Mouse (Mus musculus): ENCODE results near the gene Paqr7. TPM values are rescaled to one million over a fixed set of nuclear protein-coding genes. Genes with fewer than 3 reads are reported as not detected.
"Not testable (repeated sequence)": the region's sequence is repeated elsewhere in the genome, so short reads cannot be mapped to it uniquely, and the experiment has no call there.

The Paqr7 gene
- polyA plus RNA-seq, 1 experiment from 2014 or later, result 0.87 TPM

GRCm38 (mm10) chr4:134485151-134485900, 11.2 kb upstream of the Paqr7 start:
- Histone ChIP-seq H3K9ac (replicated peaks; ENCODE audit: low read length) (no peak overlapping the region), H3K36me3 (replicated peaks; ENCODE audit: control insufficient read depth, insufficient read depth, low read depth, low read length) (no peaks in the 10 kb centered on the region), H3K27me3 (ENCODE audit: control insufficient read depth, insufficient read depth, low read length) (no peaks in the 10 kb centered on the region; the same call in 1 of the 2 replicates), H3K27ac (replicated peaks; ENCODE audit: low read depth, low read length) (no peak overlapping the region), H3K4me1 (ENCODE audit: control insufficient read depth, insufficient read depth, low read length) (no peaks in the 10 kb centered on the region), H3K4me3 (ENCODE audit: low read depth, low read length) (no peak overlapping the region), H3K9me3 (replicated peaks; ENCODE audit: control insufficient read depth, low read length) (no peaks in the 10 kb centered on the region), H3K4me2 (ENCODE audit: low read depth, low read length) (no peak overlapping the region)
- 85% methylated on average over 5 of the region's 5 CpGs for WGBS
- no peak for ATAC-seq (replicated peaks; ENCODE audit: insufficient number of reproducible peaks, low FRiP score, low TSS enrichment, low read depth)
- no peak for DNase-seq (ENCODE audit: low spot score)

GRCm38 (mm10) chr4:134488211-134488610, 8.3 kb upstream of the Paqr7 start:
- H3K36me3 ChIP-seq (replicated peaks; ENCODE audit: control insufficient read depth, insufficient read depth, low read depth, low read length), result no peaks in the 10 kb centered on the region
- 89% methylated on average over 5 of the region's 5 CpGs for WGBS

GRCm38 (mm10) chr4:134489986-134490665, 6.4 kb upstream of the Paqr7 start:
- Histone ChIP-seq H3K9me3 (replicated peaks; ENCODE audit: control insufficient read depth, low read length) (no peaks in the 10 kb centered on the region), H3K4me2 (ENCODE audit: low read depth, low read length) (no peak overlapping the region), H3K27ac (replicated peaks; ENCODE audit: low read depth, low read length) (no peak overlapping the region), H3K27me3 (ENCODE audit: control insufficient read depth, insufficient read depth, low read length) (no peaks in the 10 kb centered on the region), H3K36me3 (replicated peaks; ENCODE audit: control insufficient read depth, insufficient read depth, low read depth, low read length) (no peaks in the 10 kb centered on the region), H3K4me3 (ENCODE audit: low read depth, low read length) (no peak overlapping the region), H3K9ac (replicated peaks; ENCODE audit: low read length) (no peak overlapping the region), H3K4me1 (ENCODE audit: control insufficient read depth, insufficient read depth, low read length) (no peaks in the 10 kb centered on the region)
- WGBS, result 84% methylated on average over 11 of the region's 11 CpGs
- ATAC-seq (replicated peaks; ENCODE audit: insufficient number of reproducible peaks, low FRiP score, low TSS enrichment, low read depth), result no peak
- DNase-seq (ENCODE audit: low spot score), result no peak

More at GRCm38 (mm10) chr4:134488211-134488610, 8.3 kb upstream of the Paqr7 start:
- no peaks in the 10 kb centered on the region for H3K27me3 ChIP-seq (ENCODE audit: control insufficient read depth, insufficient read depth, low read length)
- no peak overlapping the region for H3K27ac ChIP-seq (replicated peaks; ENCODE audit: low read depth, low read length)
- H3K4me1 ChIP-seq (ENCODE audit: control insufficient read depth, insufficient read depth, low read length), result no peaks in the 10 kb centered on the region
- ATAC-seq (replicated peaks; ENCODE audit: insufficient number of reproducible peaks, low FRiP score, low TSS enrichment, low read depth), result no peak
- no peak overlapping the region for H3K9ac ChIP-seq (replicated peaks; ENCODE audit: low read length)
- H3K4me3 ChIP-seq (ENCODE audit: low read depth, low read length), result no peak overlapping the region
- no peaks in the 10 kb centered on the region for H3K9me3 ChIP-seq (replicated peaks; ENCODE audit: control insufficient read depth, low read length)
- DNase-seq (ENCODE audit: low spot score), result no peak
- H3K4me2 ChIP-seq (ENCODE audit: low read depth, low read length), result no peak overlapping the region

DNA sequence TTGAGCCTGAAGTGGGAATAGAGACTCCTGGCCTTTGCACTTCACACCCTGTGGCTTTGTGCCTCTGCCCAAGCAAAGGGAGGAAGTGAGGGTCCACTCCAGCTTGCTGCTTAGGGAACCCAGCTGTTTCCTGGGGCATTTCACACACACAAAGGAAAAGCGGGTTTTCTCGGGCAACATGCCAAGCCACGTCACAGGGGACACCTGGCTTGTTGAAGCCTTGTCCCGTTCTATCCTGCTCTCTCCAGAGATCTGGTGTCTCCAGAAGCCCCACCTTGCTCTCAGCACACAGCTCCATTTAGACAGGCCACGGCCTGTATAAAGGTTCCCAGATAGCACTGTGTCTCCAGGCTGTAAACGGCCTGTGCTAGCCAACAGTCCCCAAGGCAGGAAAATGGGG, 4.8 kb upstream of the Paqr7 start:
- H3K27ac ChIP-seq (replicated peaks; ENCODE audit: low read depth, low read length), result no peak overlapping the region
- 78% methylated on average over 6 of the region's 6 CpGs for WGBS
- no peaks in the 10 kb centered on the region for H3K9me3 ChIP-seq (replicated peaks; ENCODE audit: control insufficient read depth, low read length)
- no peak overlapping the region for H3K9ac ChIP-seq (replicated peaks; ENCODE audit: low read length)
- H3K4me3 ChIP-seq (ENCODE audit: low read depth, low read length), result no peak overlapping the region
- H3K4me2 ChIP-seq (ENCODE audit: low read depth, low read length), result no peak overlapping the region
- ATAC-seq (replicated peaks; ENCODE audit: insufficient number of reproducible peaks, low FRiP score, low TSS enrichment, low read depth) (no peak), DNase-seq (ENCODE audit: low spot score) (no peak)
- no peaks in the 10 kb centered on the region for H3K27me3 ChIP-seq (ENCODE audit: control insufficient read depth, insufficient read depth, low read length)
- no peaks in the 10 kb centered on the region; the same call in 1 of the 2 replicates for H3K4me1 ChIP-seq (ENCODE audit: control insufficient read depth, insufficient read depth, low read length)
- no peaks in the 10 kb centered on the region for H3K36me3 ChIP-seq (replicated peaks; ENCODE audit: control insufficient read depth, insufficient read depth, low read depth, low read length)

- H3K4me2 ChIP-seq (ENCODE audit: low read depth, low read length); DNase-seq (ENCODE audit: low spot score); H3K9ac ChIP-seq (replicated peaks; ENCODE audit: low read length); H3K9me3 ChIP-seq (replicated peaks; ENCODE audit: control insufficient read depth, low read length); H3K36me3 ChIP-seq (replicated peaks; ENCODE audit: control insufficient read depth, insufficient read depth, low read depth, low read length); H3K27ac ChIP-seq (replicated peaks; ENCODE audit: low read depth, low read length); H3K4me3 ChIP-seq (ENCODE audit: low read depth, low read length); H3K4me1 ChIP-seq (ENCODE audit: control insufficient read depth, insufficient read depth, low read length); ATAC-seq (replicated peaks; ENCODE audit: insufficient number of reproducible peaks, low FRiP score, low TSS enrichment, low read depth); H3K27me3 ChIP-seq (ENCODE audit: control insufficient read depth, insufficient read depth, low read length): not testable (repeated sequence)
- 91% methylated on average over 6 of the region's 6 CpGs for WGBS
These were observed 2.3 kb upstream of the Paqr7 start for GRCm38 (mm10) chr4:134494161-134494560.

- ATAC-seq (replicated peaks; ENCODE audit: insufficient number of reproducible peaks, low FRiP score, low TSS enrichment, low read depth), result no peak
- no peaks in the 10 kb centered on the region for H3K27me3 ChIP-seq (ENCODE audit: control insufficient read depth, insufficient read depth, low read length)
- H3K4me3 ChIP-seq (ENCODE audit: low read depth, low read length), result no peak overlapping the region
- WGBS, result 73% methylated on average over 16 of the region's 16 CpGs
- DNase-seq (ENCODE audit: low spot score), result peak; percentile 61
- no peak overlapping the region for H3K27ac ChIP-seq (replicated peaks; ENCODE audit: low read depth, low read length)
- H3K4me1 ChIP-seq (ENCODE audit: control insufficient read depth, insufficient read depth, low read length), result peaks cover 5% of the 10 kb centered on the region
- H3K4me2 ChIP-seq (ENCODE audit: low read depth, low read length), result no peak overlapping the region
- no peak overlapping the region for H3K9ac ChIP-seq (replicated peaks; ENCODE audit: low read length)
- H3K9me3 ChIP-seq (replicated peaks; ENCODE audit: control insufficient read depth, low read length), result no peaks in the 10 kb centered on the region
- H3K36me3 ChIP-seq (replicated peaks; ENCODE audit: control insufficient read depth, insufficient read depth, low read depth, low read length), result no peaks in the 10 kb centered on the region
These were observed 1.5 kb upstream of the Paqr7 start for GRCm38 (mm10) chr4:134494780-134495545.

- peaks cover 5% of the 10 kb centered on the region for H3K4me1 ChIP-seq (ENCODE audit: control insufficient read depth, insufficient read depth, low read length)
- ATAC-seq (replicated peaks; ENCODE audit: insufficient number of reproducible peaks, low FRiP score, low TSS enrichment, low read depth), result no peak
- no peak for DNase-seq (ENCODE audit: low spot score)
- H3K9me3 ChIP-seq (replicated peaks; ENCODE audit: control insufficient read depth, low read length), result no peaks in the 10 kb centered on the region
- H3K36me3 ChIP-seq (replicated peaks; ENCODE audit: control insufficient read depth, insufficient read depth, low read depth, low read length), result no peaks in the 10 kb centered on the region
- no peaks in the 10 kb centered on the region for H3K27me3 ChIP-seq (ENCODE audit: control insufficient read depth, insufficient read depth, low read length)
- no peak overlapping the region for H3K9ac ChIP-seq (replicated peaks; ENCODE audit: low read length)
- H3K27ac ChIP-seq (replicated peaks; ENCODE audit: low read depth, low read length), result no peak overlapping the region
- H3K4me3 ChIP-seq (ENCODE audit: low read depth, low read length), result no peak overlapping the region
- 71% methylated on average over 5 of the region's 5 CpGs for WGBS
- H3K4me2 ChIP-seq (ENCODE audit: low read depth, low read length), result no peak overlapping the region
These were observed 962 bp upstream of the Paqr7 start for GRCm38 (mm10) chr4:134495546-134495923.
